Mouse (Mus musculus) left cerebral cortex, postnatal 10 days (tissue): Measurements from ENCODE around the gene Teddm1b. TPM values are rescaled to one million over a fixed set of nuclear protein-coding genes. Genes with fewer than 3 reads are reported as not detected.

Source experiments
- DNase-seq, 2 experiments: peaks; one replicate each; pipeline ENCODE4 v3.0.0; 2021 to 2022; ENCODE audit warnings: low spot score in 2 of 2, mixed read lengths in 1 of 2; ENCODE audit errors: extremely low spot score in 1 of 2
- intact Hi-C: fragments of 180-260 bp; cut with DNase I; formaldehyde crosslinking; loops from one replicate; pipeline ENCODE4 v1.15.1; 2025
- total RNA-seq, 2 experiments: library from RNA; stranded (reverse); gene quantifications; 2 replicates each; pipeline ENCODE4 v1.2.3; 2021

Gene Teddm1b
- total RNA-seq, 2 experiments from 2014 or later = not detected

DNA sequence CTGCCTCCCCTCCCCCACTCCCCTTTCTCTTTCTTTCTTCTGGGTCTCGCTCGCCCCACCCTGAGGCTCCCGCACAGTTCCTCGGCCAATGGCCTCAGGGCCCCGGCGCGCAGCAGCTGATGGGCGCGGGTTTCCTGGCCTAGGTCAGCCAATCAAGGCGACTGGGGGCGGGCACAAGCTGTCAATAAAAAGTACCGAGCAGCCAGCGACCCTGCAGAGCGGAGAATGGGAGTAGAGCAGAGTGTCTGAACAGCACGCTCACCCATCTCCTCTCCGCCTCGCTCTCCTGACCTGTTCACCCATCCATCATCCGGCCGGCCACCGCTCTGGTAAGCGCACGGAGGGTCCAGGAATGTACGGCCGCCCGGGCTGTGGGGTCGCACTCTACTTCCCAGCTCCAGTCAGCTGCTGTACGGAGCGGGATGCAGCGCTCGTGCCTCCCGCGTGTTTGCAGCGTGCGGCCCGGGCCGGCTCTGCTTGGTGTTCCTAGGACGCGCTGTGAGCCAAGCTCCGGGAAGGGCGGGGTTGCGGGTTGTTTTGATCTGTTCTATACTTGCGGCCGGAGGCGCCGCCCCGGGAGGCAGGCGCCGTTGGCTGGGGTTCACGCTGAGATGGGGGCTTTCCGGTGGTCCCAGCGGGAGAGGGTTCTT lies 25.7 kb downstream of the Teddm1b start, which contains the start of the genes Glul and Teddm2:
Glul (plus strand) TSS at position 214 of the 650 bp plus-strand sequence.
Teddm2 (minus strand) TSS at position 498 of the 650 bp plus-strand sequence.
- intact Hi-C loops = loop anchor here (2.0 to 5.0 kb wide), 3 partner anchors 133 to 827 kb away; no protein-coding TSS in a partner anchor

DNA sequence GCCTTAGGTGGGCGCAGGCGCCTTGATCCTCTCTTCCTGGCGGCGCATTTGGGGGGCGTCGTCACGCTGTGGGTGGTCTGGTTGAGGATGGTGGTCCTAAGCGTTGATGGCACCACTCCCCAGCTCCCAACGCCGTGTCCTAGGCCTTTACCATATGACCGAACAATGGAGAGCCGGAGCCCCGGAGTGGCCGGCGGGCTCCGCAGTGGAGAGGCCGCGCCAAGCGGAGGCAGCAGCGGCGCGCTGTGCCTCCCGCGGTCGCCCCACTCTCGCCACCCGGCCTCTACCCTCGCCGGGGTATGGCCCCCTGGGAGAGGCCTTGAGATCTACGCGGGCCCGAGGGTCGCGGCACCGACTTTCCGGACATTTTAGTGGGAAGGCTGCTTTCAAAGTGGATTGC lies 26.2 kb downstream of the Teddm1b start:
- DNase-seq = no peak
- intact Hi-C loops = loop anchor here (2.0 kb wide), 2 partner anchors 132 to 218 kb away; no protein-coding TSS in a partner anchor

More for the DNA sequence above, 25.7 kb downstream of the Teddm1b start, which contains the start of the genes Glul and Teddm2:
- DNase-seq = peak; percentile 97 to 98

GRCm38 (mm10) chr1:153900860-153901730 lies 26.9 kb downstream of the Teddm1b start:
- peak in 1 of 2 experiments; percentile 44 for DNase-seq
- intact Hi-C loops = loop anchor here (2.0 kb wide), 2 partner anchors 132 to 218 kb away; no protein-coding TSS in a partner anchor

DNA sequence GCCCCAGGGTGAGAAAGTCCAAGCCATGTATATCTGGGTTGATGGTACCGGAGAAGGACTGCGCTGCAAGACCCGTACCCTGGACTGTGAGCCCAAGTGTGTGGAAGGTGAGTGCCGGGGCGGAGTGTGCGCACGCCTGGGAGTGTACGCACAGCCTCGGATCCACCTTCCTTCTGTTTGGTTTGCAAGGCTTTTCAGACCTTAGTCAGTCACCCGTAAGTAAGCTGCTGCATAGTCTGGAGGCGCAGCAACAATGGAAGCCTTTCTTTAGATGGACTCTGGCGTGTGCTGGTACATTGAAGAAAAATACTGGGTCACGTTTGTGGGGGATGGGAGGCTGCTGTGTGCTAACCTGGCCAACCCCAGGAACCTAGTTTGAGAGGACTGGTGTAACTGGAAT lies 28.9 kb downstream of the Teddm1b start:
- intact Hi-C loops = no loop called here
- no peak for DNase-seq

GRCm38 (mm10) chr1:153904236-153904635 lies 30.1 kb downstream of the Teddm1b start:
- DNase-seq = no peak
- intact Hi-C loops = no loop called here

- intact Hi-C loops = no loop called here
Measured at GRCm38 (mm10) chr1:153905884-153906283, 31.7 kb downstream of the Teddm1b start.

DNA sequence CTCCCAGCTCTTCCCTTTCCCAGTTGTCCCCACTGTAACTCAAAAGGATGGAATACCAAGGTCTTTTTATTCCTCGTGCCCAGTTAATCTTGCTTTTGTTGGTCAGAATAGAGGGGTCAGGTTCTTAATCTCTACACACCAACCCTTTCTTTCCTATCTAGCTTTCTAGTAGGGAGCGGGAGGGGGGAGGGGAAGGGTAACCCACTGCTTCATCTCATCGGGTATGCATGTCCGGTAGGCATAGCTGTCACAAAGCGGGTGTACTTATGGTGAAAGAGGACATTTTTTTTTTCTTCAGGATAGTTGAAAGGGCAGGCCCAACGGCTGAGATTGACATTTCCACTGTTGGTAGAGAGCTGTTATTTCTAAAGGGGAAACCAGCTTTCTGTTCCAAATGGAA lies 34.1 kb downstream of the Teddm1b start:
- no peak for DNase-seq
- intact Hi-C loops = no loop called here

More at GRCm38 (mm10) chr1:153905884-153906283, 31.7 kb downstream of the Teddm1b start:
- DNase-seq = no peak

DNA sequence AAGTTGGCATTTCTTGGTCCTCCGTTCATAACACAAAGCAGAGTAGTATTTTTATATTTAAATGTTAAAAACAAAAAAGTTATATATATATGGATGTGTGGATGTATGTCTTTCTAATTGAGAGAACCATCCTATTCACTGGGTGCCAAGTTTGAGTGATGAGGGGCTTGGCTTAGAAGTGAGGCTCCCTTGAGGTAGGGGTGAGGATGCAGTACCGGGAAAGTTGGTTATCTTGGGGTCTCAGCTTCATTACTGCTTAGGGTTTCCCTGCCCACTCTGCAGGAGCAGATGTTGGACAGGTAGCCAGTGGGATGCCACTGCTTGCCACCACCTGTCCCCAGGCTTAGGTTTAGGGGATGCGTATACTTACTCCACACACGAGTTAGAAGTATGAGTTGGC lies 34.6 kb downstream of the Teddm1b start:
- intact Hi-C loops = no loop called here
- DNase-seq = no peak

DNA sequence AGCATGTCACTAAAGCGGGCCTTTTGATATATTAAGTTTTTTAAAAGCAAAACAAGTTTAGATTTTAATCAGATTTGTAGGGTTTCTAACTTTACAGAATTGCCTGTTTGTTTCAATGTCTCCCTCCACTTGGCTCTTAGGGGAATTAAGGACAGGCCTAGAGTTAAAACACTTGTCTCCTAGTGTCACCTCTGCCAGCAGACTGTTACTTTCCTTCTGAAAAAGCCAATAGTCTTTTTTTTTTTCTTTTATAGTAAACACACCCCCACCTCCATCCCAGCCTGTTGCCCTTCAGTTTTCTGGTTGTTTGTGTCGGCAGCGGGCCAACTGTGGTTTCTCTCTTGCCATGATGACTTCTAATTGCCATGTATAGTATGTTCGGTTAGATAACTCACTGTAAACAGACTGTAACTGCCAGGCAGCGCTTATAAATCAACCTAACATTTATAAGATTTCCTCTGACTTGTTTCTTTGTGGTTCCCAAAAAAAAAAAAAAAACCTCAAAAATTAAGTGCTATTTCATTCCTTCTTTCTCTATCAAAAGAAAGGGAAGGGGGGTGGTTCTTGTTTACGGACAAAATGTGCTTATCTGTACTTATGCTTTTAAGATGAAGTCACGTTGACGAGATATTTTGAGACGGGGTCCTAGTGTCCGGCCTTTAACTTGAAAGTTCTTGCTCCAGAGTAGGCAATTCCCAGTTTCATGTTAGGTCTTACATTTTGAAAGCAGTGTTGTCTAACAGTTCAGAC lies 35.2 kb downstream of the Teddm1b start:
- intact Hi-C loops = no loop called here
- DNase-seq = no peak

- intact Hi-C loops = no loop called here
- no peak for DNase-seq
Measured at GRCm38 (mm10) chr1:153909963-153910291, 35.8 kb downstream of the Teddm1b start.

- intact Hi-C loops = no loop called here
- DNase-seq = no peak
Measured at GRCm38 (mm10) chr1:153910423-153910822, 36.3 kb downstream of the Teddm1b start.

DNA sequence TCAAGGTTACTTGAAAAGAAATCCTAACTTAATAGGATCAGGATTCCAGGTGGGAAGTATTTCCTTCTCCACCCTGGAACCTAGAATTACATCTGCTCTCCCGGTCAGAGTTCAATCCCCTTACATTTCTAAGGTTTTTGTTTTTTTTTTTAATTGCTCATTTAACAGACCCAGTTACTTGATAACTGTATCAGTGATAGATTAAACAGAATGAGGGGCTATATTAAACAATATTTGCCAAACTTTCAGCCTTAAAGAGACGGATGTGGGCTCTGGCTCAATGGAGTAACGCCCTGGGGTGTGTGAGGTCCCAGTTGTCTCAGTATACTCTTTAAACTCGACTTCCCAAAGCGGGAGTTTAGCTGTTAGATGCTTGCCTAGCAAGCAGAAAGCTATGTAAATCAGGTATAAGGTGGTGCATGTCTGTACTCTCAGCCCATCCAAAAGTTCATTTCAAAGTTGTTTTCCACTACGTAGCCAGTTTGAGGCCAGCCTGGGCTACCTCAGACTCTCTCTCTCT lies 37.2 kb downstream of the Teddm1b start:
- intact Hi-C loops = no loop called here
- no peak for DNase-seq

- intact Hi-C loops = no loop called here
- DNase-seq = no peak
Measured at GRCm38 (mm10) chr1:153913869-153914268, 39.7 kb downstream of the Teddm1b start.

DNA sequence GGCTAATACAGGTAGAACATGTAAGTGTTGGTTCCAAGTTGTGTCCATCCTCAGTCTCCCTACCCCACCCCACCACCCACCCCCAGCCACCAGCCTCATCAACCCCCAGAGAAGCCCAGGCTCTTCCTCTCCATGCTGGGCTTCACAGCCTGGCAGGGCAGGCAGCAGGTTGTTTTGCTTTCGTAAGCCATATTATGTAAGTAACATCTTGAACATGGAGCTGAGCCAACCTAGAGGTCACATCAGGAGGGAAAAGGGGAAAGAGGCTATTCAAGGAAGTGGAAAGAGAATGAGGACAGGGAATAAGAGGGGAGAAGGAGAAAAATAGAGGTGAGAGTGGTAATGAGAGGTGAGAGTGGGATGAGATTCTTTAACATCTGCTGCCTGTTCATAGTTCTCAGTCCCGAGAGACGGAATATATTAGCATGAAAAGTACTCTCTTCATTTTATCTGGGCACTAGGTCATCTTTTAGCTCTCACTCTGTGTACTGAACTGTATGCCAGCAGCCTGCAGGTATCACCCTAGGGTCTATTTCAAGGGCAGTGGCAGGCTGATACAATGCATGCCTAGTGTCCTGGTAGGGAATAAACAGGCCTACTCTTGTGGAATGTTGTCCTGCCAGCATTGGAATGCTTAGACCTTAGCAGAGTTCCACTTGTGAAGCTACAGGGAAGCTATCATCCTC lies 44.5 kb downstream of the Teddm1b start:
- DNase-seq = no peak
- intact Hi-C loops = no loop called here

DNA sequence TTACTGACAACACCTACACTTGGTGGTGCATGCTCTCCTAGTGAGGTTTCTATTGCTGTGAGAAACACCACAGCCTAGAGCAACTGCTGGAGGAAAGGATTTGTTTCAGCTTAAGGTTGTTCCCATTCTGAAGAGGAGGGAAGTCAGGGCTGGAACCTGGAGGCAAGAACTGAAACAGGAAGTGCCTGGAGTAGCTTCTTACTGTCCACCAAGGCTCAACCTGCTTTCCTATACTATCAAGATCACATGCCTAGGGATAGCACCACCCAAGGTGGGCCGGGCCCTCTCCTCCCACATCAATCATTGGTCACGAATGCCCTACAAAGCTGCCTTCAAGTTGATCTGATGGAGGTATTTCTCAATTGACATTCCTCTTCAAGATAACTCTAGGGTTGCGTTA lies 47.5 kb downstream of the Teddm1b start:
- DNase-seq = no peak
- intact Hi-C loops = no loop called here

- intact Hi-C loops = no loop called here
- no peak for DNase-seq
Measured at GRCm38 (mm10) chr1:153922571-153923021, 48.5 kb downstream of the Teddm1b start.

DNA sequence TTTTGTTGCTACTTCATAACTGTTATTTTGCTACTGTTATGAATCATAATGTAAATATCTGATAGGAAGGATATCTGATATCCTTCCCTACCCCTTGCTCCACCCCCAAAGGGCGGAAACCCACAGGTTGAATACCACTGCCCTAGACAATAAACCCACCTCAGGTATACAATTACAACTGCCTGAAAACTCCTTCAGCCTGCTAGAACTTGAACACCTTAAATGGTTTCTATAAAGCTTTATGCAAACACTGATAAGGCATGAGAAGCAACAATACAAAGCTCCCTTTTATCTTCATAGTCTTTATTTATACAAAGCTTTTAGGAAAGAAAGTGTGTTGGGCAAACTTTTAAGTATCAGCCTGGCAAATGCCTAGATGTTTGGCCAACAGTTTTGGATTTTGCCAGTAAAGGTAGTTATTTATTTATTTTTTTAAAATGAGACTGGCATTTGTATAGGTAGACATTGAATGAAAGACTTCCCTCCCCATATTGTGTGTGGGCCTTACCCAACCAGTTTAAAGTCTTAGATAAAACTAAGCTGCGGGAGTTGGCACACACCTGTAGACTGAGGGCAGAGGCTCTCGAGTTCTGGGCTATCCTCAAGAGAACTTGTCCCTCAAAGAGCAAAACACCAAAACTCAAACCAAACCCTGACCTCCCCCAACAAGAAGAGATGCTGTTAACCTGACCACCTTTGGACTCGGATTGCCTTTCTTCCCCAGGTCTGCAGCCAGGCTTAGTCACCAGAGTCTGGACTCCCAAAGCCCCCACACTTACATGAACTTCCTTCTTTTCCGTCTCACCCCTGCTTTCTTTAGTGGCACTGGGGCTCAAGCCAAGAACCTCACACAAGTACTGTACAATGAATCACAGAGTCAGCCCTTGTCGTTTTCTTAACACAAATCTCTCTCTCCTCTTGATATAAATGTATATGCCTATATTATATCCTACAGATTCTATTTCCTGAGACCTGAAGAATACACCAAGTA lies 50.5 kb downstream of the Teddm1b start:
- intact Hi-C loops = no loop called here
- no peak for DNase-seq
